Mouse (Mus musculus) fibroblast of lung, adult 2 months (primary cell): Measurements from ENCODE around the gene Kctd7.

Source experiments
- DNase-seq: peaks from one replicate; pipeline ENCODE4 v3.0.0-alpha.2; 2011; ENCODE audit warnings: low read depth

The Kctd7 gene

GRCm38 (mm10) chr5:130192356-130192944 is 47.8 kb downstream of the Kctd7 start:
- DNase-seq: no peak

DNA sequence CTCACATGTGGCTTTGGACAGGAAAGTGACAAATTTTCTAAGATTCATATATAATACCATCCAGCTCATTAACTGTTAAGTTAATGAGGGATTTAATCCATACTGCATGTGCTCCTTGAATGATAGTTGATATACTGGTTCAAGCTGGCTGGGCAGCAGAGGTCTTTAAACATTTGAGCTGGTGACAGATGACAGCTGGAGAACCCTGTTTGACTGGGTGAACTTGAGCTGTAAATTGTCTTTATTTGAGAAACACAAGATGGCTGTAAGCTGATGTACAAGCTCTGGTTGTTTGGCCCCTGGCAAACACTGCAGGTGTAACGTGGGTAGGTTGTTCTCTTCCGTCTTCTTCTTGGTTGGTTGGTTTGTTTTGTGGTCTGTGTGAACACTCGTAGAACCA is 49.1 kb downstream of the Kctd7 start:
- DNase-seq: no peak

GRCm38 (mm10) chr5:130196307-130196706 is 51.6 kb downstream of the Kctd7 start:
- no peak for DNase-seq

- no peak for DNase-seq
These were observed 52.8 kb downstream of the Kctd7 start for GRCm38 (mm10) chr5:130197454-130197853.

DNA sequence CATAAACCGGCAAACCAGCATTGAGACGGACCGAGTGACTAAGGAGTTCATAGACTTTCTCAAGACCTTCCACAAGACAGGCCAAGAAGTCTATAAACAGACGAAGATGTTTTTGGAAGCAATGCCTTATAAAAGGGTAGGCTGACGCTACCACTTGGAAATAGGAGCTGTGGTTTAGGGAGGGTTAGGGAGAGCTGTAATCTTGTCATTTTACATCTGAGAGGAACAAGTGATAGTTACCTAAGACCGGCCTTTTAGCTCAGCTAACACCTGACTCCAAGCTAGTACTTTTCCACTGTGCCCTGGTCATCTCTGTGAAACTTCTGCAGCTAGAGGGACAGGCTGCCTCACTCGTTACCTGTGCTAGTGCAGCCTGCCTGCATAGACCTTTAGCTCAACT is 53.3 kb downstream of the Kctd7 start:
- no peak for DNase-seq

GRCm38 (mm10) chr5:130200233-130201029 is 55.8 kb downstream of the Kctd7 start:
- no peak for DNase-seq

GRCm38 (mm10) chr5:130203948-130204347 is 59.3 kb downstream of the Kctd7 start:
- no peak for DNase-seq

- no peak for DNase-seq
These were observed 59.9 kb downstream of the Kctd7 start for GRCm38 (mm10) chr5:130204560-130204959.
